Mouse (Mus musculus): ENCODE results near the gene Wt1.

The Wt1 gene

GRCm38 (mm10) chr2:105126691-105127530 is 582 bp downstream of the Wt1 start:
- DNase-seq (ENCODE audit: low spot score): no peak

GRCm38 (mm10) chr2:105127531-105128480 is 1.5 kb downstream of the Wt1 start:
- no peak for DNase-seq (ENCODE audit: low spot score)

- no peak for DNase-seq (ENCODE audit: low spot score)
Observed at GRCm38 (mm10) chr2:105128564-105128963, 2.2 kb downstream of the Wt1 start.

GRCm38 (mm10) chr2:105130351-105131060 is 4.2 kb downstream of the Wt1 start:
- DNase-seq (ENCODE audit: low spot score): no peak

GRCm38 (mm10) chr2:105131061-105131810 is 4.9 kb downstream of the Wt1 start:
- DNase-seq (ENCODE audit: low spot score): no peak

- no peak for DNase-seq (ENCODE audit: low spot score)
Observed at GRCm38 (mm10) chr2:105131811-105132100, 5.4 kb downstream of the Wt1 start.

GRCm38 (mm10) chr2:105132300-105132699 is 6.0 kb downstream of the Wt1 start:
- DNase-seq (ENCODE audit: low spot score): no peak

GRCm38 (mm10) chr2:105132933-105133795 is 6.8 kb downstream of the Wt1 start:
- DNase-seq (ENCODE audit: low spot score): no peak

- peak; percentile 17 for DNase-seq (ENCODE audit: low spot score)
Observed at GRCm38 (mm10) chr2:105134296-105134695, 8.0 kb downstream of the Wt1 start.

GRCm38 (mm10) chr2:105139471-105139870 is 13.1 kb downstream of the Wt1 start:
- DNase-seq (ENCODE audit: low spot score): no peak

GRCm38 (mm10) chr2:105141371-105141770 is 15.0 kb downstream of the Wt1 start:
- DNase-seq (ENCODE audit: low spot score): no peak

GRCm38 (mm10) chr2:105143731-105144130 is 17.4 kb downstream of the Wt1 start:
- no peak for DNase-seq (ENCODE audit: low spot score)

GRCm38 (mm10) chr2:105151544-105151943 is 25.2 kb downstream of the Wt1 start:
- no peak for DNase-seq (ENCODE audit: low spot score)

- DNase-seq (ENCODE audit: low spot score): no peak
Observed at GRCm38 (mm10) chr2:105153046-105153445, 26.7 kb downstream of the Wt1 start.

GRCm38 (mm10) chr2:105160949-105161348 is 34.6 kb downstream of the Wt1 start:
- no peak for DNase-seq (ENCODE audit: low spot score)

- DNase-seq (ENCODE audit: low spot score): no peak
Observed at GRCm38 (mm10) chr2:105162763-105163162, 36.4 kb downstream of the Wt1 start.

- no peak for DNase-seq (ENCODE audit: low spot score)
Observed at GRCm38 (mm10) chr2:105168137-105168536, 41.8 kb downstream of the Wt1 start.

- no peak for DNase-seq (ENCODE audit: low spot score)
Observed at GRCm38 (mm10) chr2:105174254-105174653, 47.9 kb downstream of the Wt1 start.

- no peak for DNase-seq (ENCODE audit: low spot score)
Observed at GRCm38 (mm10) chr2:105178871-105179270, 52.5 kb downstream of the Wt1 start.

- no peak for DNase-seq (ENCODE audit: low spot score)
Observed at GRCm38 (mm10) chr2:105182501-105182900, 56.2 kb downstream of the Wt1 start.

GRCm38 (mm10) chr2:105185140-105185539 is 58.8 kb downstream of the Wt1 start:
- no peak for DNase-seq (ENCODE audit: low spot score)

Measured in lung, postnatal 25 days (tissue).